Mouse (Mus musculus) heart, adult 2 months (tissue): ENCODE results near the gene Sart1.

Experiments used
- CTCF ChIP-seq: fragments of 200-600 bp; IDR thresholded peaks from 2 replicates; pipeline ENCODE4 v1.8.1; 2022; ENCODE audit warnings: antibody characterized with exemption, mild to moderate bottlenecking, moderate library complexity
- POLR2A ChIP-seq: fragments of 200-500 bp; IDR thresholded peaks from 2 replicates; pipeline ENCODE4 v1.6.1; 2011; ENCODE audit warnings: mild to moderate bottlenecking, low read depth, low read length, control low read depth; ENCODE audit not compliant: insufficient read depth

GRCm38 (mm10) chr19:5377446-5377845 lies 11.1 kb downstream of the Sart1 start:
- TF ChIP-seq CTCF (no peak), POLR2A (no peak)
